Mouse (Mus musculus) embryonic facial prominence, embryonic 14.5 days (tissue): ENCODE data around the gene Themis3. TPM values are rescaled to one million over a fixed set of nuclear protein-coding genes. Genes with fewer than 3 reads are reported as not detected.

Experiments
- ATAC-seq: fragments of 200-750 bp; cut with Nextera tagmentation; 2 replicates; pipeline ENCODE4 v1.8.0; 2017; ENCODE audit warnings: low read depth, moderate number of reproducible peaks, moderate TSS enrichment
- DNase-seq: peaks from one replicate; pipeline ENCODE4 v3.0.0-alpha.2; 2015; ENCODE audit warnings: low spot score
- H3K27ac ChIP-seq: fragments of 300-500 bp; sonication (generic); replicated peaks from 2 replicates; pipeline ENCODE4 v1.5.1; 2014; ENCODE audit warnings: low read depth, mild to moderate bottlenecking, low read length, moderate library complexity
- H3K27me3 ChIP-seq: fragments of 300-500 bp; sonication (generic); replicated peaks from 2 replicates; pipeline ENCODE4 v1.6.1; 2014; ENCODE audit warnings: low read length; ENCODE audit not compliant: control insufficient read depth, insufficient read depth
- H3K36me3 ChIP-seq: fragments of 300-500 bp; sonication (generic); 2 replicates; pipeline ENCODE4 v1.6.1; 2014; ENCODE audit warnings: low read length, mixed read lengths; ENCODE audit not compliant: control insufficient read depth, insufficient read depth
- H3K4me1 ChIP-seq: fragments of 300-500 bp; sonication (generic); 2 replicates; pipeline ENCODE4 v1.6.1; 2014; ENCODE audit warnings: antibody characterized with exemption, low read length; ENCODE audit not compliant: control insufficient read depth, insufficient read depth
- H3K4me2 ChIP-seq: fragments of 300-500 bp; sonication (generic); 2 replicates; pipeline ENCODE4 v1.6.1; 2014; ENCODE audit warnings: low read depth, mild to moderate bottlenecking, low read length, moderate library complexity, mixed read lengths
- H3K4me3 ChIP-seq: fragments of 300-500 bp; sonication (generic); 2 replicates; pipeline ENCODE4 v1.5.1; 2014; ENCODE audit warnings: low read depth, mild to moderate bottlenecking, low read length
- H3K9ac ChIP-seq: fragments of 300-500 bp; sonication (generic); 2 replicates; pipeline ENCODE4 v1.6.1; 2014; ENCODE audit warnings: low read depth, mild to moderate bottlenecking, low read length, moderate library complexity, mixed read lengths
- H3K9me3 ChIP-seq: fragments of 300-500 bp; sonication (generic); 2 replicates; pipeline ENCODE4 v1.6.1; 2016; ENCODE audit warnings: low read length; ENCODE audit not compliant: control insufficient read depth
- WGBS: fragments of 180-500 bp; shearing (Covaris S2); extraction: QIAGEN DNeasy Blood & Tissue Kit; methylation state at CpG from one replicate; pipeline ENCODE4 v1.1.7; 2014; 5-methylcytosine and 5-hydroxymethylcytosine counted together
- polyA plus RNA-seq: library from polyadenylated mRNA; unstranded; fragments of >200 nt; fragmentation: Nextera tagmentation; extraction: Ambion mirVana; gene quantifications from 2 replicates; pipeline ENCODE4 v1.2.1, GENCODE M21; 2014

Themis3 gene
- polyA plus RNA-seq, 1 experiment from 2014 or later: not detected

DNA sequence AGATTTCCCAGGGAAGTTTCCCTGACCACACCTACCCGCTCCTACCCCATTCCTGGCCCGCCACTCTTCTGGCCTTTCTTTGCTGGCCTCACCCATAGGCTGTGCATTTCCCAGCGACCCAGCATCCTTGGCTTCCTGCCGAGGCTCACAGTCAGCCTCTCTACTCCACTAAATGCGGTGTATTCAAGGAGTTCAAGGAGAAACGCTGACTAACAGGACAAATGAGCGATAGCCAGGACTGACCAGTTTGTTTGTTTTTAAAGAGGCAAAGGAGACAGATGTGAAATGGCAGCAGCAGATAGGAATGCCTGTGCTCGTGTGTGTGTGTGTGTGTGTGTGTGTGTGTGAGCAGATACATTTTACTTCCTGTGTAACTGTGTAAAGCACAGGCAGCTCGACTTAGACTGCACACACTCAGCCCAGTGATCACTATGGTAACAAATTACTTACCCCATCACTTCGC lies 84.2 kb downstream of the Themis3 start:
- 46% methylated on average over 10 of the region's 10 CpGs for WGBS
- H3K4me1 ChIP-seq: no peaks in the 10 kb centered on the region
- no peak overlapping the region for H3K9ac ChIP-seq
- H3K27ac ChIP-seq: no peak overlapping the region; the same call in 1 of the 2 replicates
- ATAC-seq (0 out of 2 replicates have a peak, but pooled peaks have one; percentile 51), DNase-seq (peak; percentile 24)
- H3K27me3 ChIP-seq: no peaks in the 10 kb centered on the region
- H3K4me2 ChIP-seq: no peak overlapping the region
- H3K36me3 ChIP-seq: peaks cover 11% of the 10 kb centered on the region
- no peak overlapping the region for H3K4me3 ChIP-seq
- H3K9me3 ChIP-seq: no peaks in the 10 kb centered on the region

DNA sequence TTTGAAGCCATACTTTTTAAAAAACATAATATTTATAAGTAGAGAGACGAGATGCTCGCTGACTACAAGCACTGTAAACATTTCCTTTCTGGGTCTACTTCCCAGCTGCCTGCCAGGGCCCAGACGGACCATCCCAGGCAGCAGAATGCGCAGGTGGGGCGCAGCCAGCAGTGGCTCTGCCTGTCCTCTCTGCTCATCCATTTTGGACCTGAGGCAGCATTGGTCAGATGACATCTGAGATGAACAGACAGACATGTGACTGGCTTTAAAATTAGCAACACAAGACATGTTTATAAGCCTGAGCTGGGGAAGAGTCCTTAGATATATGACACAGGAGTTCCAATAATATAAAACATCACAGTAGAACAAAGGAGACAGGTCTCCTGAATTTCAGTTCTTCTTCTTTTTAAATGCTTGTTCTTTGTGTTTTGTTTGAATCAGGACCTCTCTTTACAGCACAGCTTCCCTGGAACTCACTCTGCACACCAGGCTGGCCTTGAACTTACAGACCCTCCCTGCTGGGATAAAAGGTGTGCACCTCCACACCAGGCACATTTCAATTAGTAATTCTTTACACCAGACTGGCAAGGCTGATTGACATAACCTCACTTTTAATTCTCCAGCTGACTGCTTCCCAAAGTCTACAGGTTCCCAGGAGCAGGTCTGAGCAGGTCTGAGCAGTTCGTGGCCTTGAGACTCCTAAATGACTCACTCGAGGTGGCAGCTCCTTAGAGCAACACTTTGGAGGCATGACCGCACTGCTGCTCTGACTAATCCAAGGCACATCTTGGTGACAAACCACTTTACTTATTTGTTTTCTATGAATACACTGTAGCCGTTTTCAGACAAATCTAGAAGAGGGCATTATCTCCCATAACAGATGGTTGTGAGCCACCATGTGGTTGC lies 87.1 kb downstream of the Themis3 start:
- no peaks in the 10 kb centered on the region for H3K4me1 ChIP-seq
- H3K4me3 ChIP-seq: no peak overlapping the region
- no peak overlapping the region for H3K9ac ChIP-seq
- H3K36me3 ChIP-seq: peaks cover 37% of the 10 kb centered on the region
- H3K4me2 ChIP-seq: no peak overlapping the region
- no peaks in the 10 kb centered on the region for H3K27me3 ChIP-seq
- no peak overlapping the region for H3K27ac ChIP-seq
- peak; percentile 30 for DNase-seq
- no peak for ATAC-seq
- H3K9me3 ChIP-seq: no peaks in the 10 kb centered on the region
- 79% methylated on average over 9 of the region's 9 CpGs for WGBS

DNA sequence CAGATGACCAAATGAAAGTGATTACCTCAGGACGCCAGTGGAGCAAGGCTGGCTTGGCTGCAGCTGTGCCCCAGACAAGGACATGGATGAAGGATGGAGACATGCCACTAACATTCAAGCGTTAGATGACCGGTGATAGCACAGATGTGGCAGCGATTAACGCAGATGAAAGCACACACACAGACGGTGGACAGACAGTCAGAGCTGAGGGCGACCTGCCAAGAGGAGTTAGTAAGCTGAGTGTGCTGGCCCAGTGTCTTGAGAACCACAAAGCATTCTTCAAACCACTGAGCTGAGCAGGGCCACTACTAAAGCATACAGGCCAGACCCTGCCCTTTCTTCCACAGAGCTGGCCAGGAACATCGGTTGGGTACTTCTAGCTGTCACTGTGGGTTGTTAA lies 89.5 kb downstream of the Themis3 start:
- 84% methylated on average over 8 of the region's 8 CpGs for WGBS
- DNase-seq: no peak
- H3K36me3 ChIP-seq: peaks cover 48% of the 10 kb centered on the region
- no peak overlapping the region for H3K4me2 ChIP-seq
- no peaks in the 10 kb centered on the region for H3K9me3 ChIP-seq
- no peak overlapping the region for H3K27ac ChIP-seq
- no peaks in the 10 kb centered on the region for H3K4me1 ChIP-seq
- no peak overlapping the region for H3K4me3 ChIP-seq
- H3K27me3 ChIP-seq: no peaks in the 10 kb centered on the region
- ATAC-seq: no peak
- H3K9ac ChIP-seq: no peak overlapping the region

Other genes starting within 250 kb of the Themis3 start
- 8.2 and 8.8 TPM in 2 replicates for gene Mtcl1, start 144.9 kb downstream of the Themis3 start, polyA plus RNA-seq
- 58.5 and 60.1 TPM in 2 replicates for gene Rab12, start 74.9 kb downstream of the Themis3 start, polyA plus RNA-seq